Mouse (Mus musculus) heart, postnatal 25 days (tissue): ENCODE measurements at regions not wholly inside any gene's neighbourhood (a gene's known extent, or its start where the extent isn't known, plus 50 kb on each side); places are given as distances from the start of the nearest gene placed in this dataset.

Source experiments
- DNase-seq: peaks from one replicate; pipeline ENCODE4 v3.0.0; 2022; ENCODE audit warnings: low spot score
- intact Hi-C: fragments of 180-260 bp; cut with DNase I; formaldehyde crosslinking; loops from one replicate; pipeline ENCODE4 v1.15.1; 2025

- intact Hi-C loops, result no loop called here
- DNase-seq, result no peak
These were observed 140.9 kb downstream of the Nrip1 start for GRCm38 (mm10) chr16:76232680-76233079.

GRCm38 (mm10) chr16:76232174-76232573 lies 141.5 kb downstream of the Nrip1 start:
- intact Hi-C loops, result no loop called here
- no peak for DNase-seq

GRCm38 (mm10) chr16:76230516-76231302 lies 142.9 kb downstream of the Nrip1 start:
- intact Hi-C loops, result no loop called here
- DNase-seq, result no peak

GRCm38 (mm10) chr16:76228451-76228850 lies 145.2 kb downstream of the Nrip1 start:
- intact Hi-C loops, result loop anchor here (5.0 kb wide), 1 partner anchor 54 kb away; no protein-coding TSS in a partner anchor
- DNase-seq, result no peak

GRCm38 (mm10) chr16:76226446-76226845 lies 147.2 kb downstream of the Nrip1 start:
- no peak for DNase-seq
- intact Hi-C loops, result loop anchor here (5.0 kb wide), 1 partner anchor 56 kb away; no protein-coding TSS in a partner anchor

- intact Hi-C loops, result loop anchor here (5.0 kb wide), 1 partner anchor 57 kb away; no protein-coding TSS in a partner anchor
These were observed 147.9 kb downstream of the Nrip1 start for GRCm38 (mm10) chr16:76225587-76226226.

GRCm38 (mm10) chr16:76224901-76225586 lies 148.6 kb downstream of the Nrip1 start:
- intact Hi-C loops, result loop anchor here (5.0 kb wide), 2 partner anchors 57 to 147 kb away; partner anchors contain the start of gene Nrip1
- DNase-seq, result no peak

More at GRCm38 (mm10) chr16:76225587-76226226, 147.9 kb downstream of the Nrip1 start:
- DNase-seq, result no peak

- intact Hi-C loops, result loop anchor here (5.0 kb wide), 1 partner anchor 149 kb away; the partner anchor contains the start of gene Nrip1
- DNase-seq, result no peak
These were observed 149.9 kb downstream of the Nrip1 start for GRCm38 (mm10) chr16:76223716-76224115.

GRCm38 (mm10) chr16:76222960-76223359 lies 150.7 kb downstream of the Nrip1 start:
- no peak for DNase-seq
- intact Hi-C loops, result loop anchor here (5.0 kb wide), 1 partner anchor 149 kb away; the partner anchor contains the start of gene Nrip1

GRCm38 (mm10) chr16:76220466-76220865 lies 153.2 kb downstream of the Nrip1 start:
- intact Hi-C loops, result loop anchor here (5.0 kb wide), 1 partner anchor 152 kb away; the partner anchor contains the start of gene Nrip1
- DNase-seq, result no peak

GRCm38 (mm10) chr16:76219233-76219632 lies 154.4 kb downstream of the Nrip1 start:
- intact Hi-C loops, result no loop called here
- DNase-seq, result no peak

GRCm38 (mm10) chr16:76218310-76219170 lies 155.1 kb downstream of the Nrip1 start:
- intact Hi-C loops, result no loop called here

GRCm38 (mm10) chr16:76216184-76216583 lies 157.4 kb downstream of the Nrip1 start:
- intact Hi-C loops, result no loop called here
- DNase-seq, result no peak

More at GRCm38 (mm10) chr16:76218310-76219170, 155.1 kb downstream of the Nrip1 start:
- DNase-seq, result no peak

- intact Hi-C loops, result no loop called here
- DNase-seq, result no peak
These were observed 158.1 kb downstream of the Nrip1 start for GRCm38 (mm10) chr16:76215558-76215957.

- DNase-seq, result no peak
- intact Hi-C loops, result loop anchor here (2.0 to 10.0 kb wide), 5 partner anchors 169 to 693 kb away; no protein-coding TSS in a partner anchor
These were observed 171.7 kb downstream of the Nrip1 start for GRCm38 (mm10) chr16:76201773-76202571.

GRCm38 (mm10) chr16:76200801-76201728 lies 172.6 kb downstream of the Nrip1 start:
- intact Hi-C loops, result loop anchor here (5.0 to 10.0 kb wide), 4 partner anchors 424 to 694 kb away; no protein-coding TSS in a partner anchor
- DNase-seq, result no peak

GRCm38 (mm10) chr16:76200268-76200667 lies 173.4 kb downstream of the Nrip1 start:
- intact Hi-C loops, result loop anchor here (5.0 to 10.0 kb wide), 4 partner anchors 423 to 695 kb away; no protein-coding TSS in a partner anchor
- DNase-seq, result no peak
